Mouse (Mus musculus): Measurements from ENCODE around the gene Rph3al. TPM values are rescaled to one million over a fixed set of nuclear protein-coding genes. Genes with fewer than 3 reads are reported as not detected.

Rph3al gene
- polyA plus RNA-seq, 1 experiment from 2014 or later, result 10.5 TPM

DNA sequence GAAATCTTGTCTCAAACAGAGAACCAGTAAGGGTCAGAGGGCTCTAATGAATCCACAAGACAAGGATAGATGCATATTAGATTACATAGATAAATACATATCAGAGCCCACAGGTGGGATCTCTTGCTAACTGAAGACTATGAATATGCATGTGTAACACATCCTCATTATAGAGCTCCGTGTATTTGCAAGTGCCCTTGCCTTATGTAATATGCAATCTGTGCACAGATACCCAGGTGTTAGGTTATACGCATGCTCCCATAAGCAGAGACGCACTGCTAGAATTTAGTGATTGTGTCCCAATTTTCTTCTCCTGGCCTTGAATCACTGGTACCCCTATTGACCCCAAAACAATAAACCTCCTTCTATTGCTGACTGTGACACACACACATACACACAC is 34.0 kb upstream of the Rph3al start:
- no peak for ATAC-seq (ENCODE audit: insufficient read depth, low FRiP score)
- Histone ChIP-seq H3K9me3 (replicated peaks; ENCODE audit: control insufficient read depth, low read length) (no peaks in the 10 kb centered on the region), H3K27me3 (ENCODE audit: control insufficient read depth, insufficient read depth, low read length) (no peaks in the 10 kb centered on the region), H3K9ac (ENCODE audit: low read length) (no peak overlapping the region), H3K4me3 (replicated peaks; ENCODE audit: low read length) (no peak overlapping the region), H3K36me3 (ENCODE audit: control insufficient read depth, insufficient read depth, low read length) (no peaks in the 10 kb centered on the region), H3K4me1 (ENCODE audit: control insufficient read depth, insufficient read depth, low read length) (no peaks in the 10 kb centered on the region), H3K4me2 (ENCODE audit: low read depth, low read length) (no peak overlapping the region), H3K27ac (ENCODE audit: low read length) (no peak overlapping the region)
- 82% methylated on average over 3 of the region's 3 CpGs for WGBS

DNA sequence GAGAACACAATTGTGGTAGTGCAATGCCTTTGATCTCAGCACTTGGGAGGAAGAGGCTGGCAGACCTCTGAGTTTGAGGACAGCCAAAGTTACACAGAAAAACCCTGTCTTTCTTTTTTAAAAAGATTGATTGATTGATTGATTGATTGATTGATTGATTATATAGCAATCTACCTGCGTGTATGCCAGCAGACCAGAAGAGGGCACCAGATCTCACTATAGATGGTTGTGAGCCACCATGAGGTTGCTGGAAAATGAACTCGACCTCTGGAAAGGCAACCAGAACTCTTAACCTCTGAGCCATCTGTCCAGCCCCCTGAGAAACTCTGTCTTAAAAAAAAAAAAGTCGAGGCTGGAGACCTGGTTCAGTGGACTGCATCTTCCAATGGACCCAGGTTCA is 32.4 kb upstream of the Rph3al start:
- Histone ChIP-seq H3K4me1 (ENCODE audit: control insufficient read depth, insufficient read depth, low read length) (peaks cover 4% of the 10 kb centered on the region; the same call in 1 of the 2 replicates), H3K27ac (ENCODE audit: low read length) (no peak overlapping the region), H3K4me2 (ENCODE audit: low read depth, low read length) (no peak overlapping the region), H3K9ac (ENCODE audit: low read length) (no peak overlapping the region), H3K9me3 (replicated peaks; ENCODE audit: control insufficient read depth, low read length) (no peaks in the 10 kb centered on the region), H3K36me3 (ENCODE audit: control insufficient read depth, insufficient read depth, low read length) (no peaks in the 10 kb centered on the region), H3K4me3 (replicated peaks; ENCODE audit: low read length) (no peak overlapping the region), H3K27me3 (ENCODE audit: control insufficient read depth, insufficient read depth, low read length) (no peaks in the 10 kb centered on the region)
- 23% methylated on average over 3 of the region's 3 CpGs for WGBS
- no peak for ATAC-seq (ENCODE audit: insufficient read depth, low FRiP score)

DNA sequence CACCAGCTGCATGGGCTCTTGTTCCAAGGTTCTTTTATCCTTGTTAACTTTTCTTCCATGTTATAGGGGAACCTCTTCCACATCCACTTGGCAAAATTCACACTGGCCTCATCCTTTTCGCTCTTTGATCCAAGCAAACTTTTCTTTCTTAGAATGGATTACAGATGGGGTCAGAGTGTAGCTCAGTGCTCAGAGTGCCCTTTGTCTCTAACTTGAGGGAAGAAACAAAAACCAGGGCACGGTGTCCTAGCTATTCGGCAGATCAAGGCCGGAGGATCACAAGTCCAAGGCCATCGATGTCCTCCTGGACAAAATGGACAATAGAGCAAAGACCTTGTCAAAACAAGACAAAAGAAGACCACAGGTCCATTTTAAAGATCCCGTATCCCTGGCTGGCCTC is 30.5 kb upstream of the Rph3al start:
- no peak for ATAC-seq (ENCODE audit: insufficient read depth, low FRiP score)
- H3K9ac ChIP-seq (ENCODE audit: low read length), result no peak overlapping the region
- H3K4me2 ChIP-seq (ENCODE audit: low read depth, low read length), result no peak overlapping the region
- no peak overlapping the region for H3K27ac ChIP-seq (ENCODE audit: low read length)
- no peaks in the 10 kb centered on the region for H3K27me3 ChIP-seq (ENCODE audit: control insufficient read depth, insufficient read depth, low read length)
- no peaks in the 10 kb centered on the region for H3K9me3 ChIP-seq (replicated peaks; ENCODE audit: control insufficient read depth, low read length)
- H3K36me3 ChIP-seq (ENCODE audit: control insufficient read depth, insufficient read depth, low read length), result no peaks in the 10 kb centered on the region
- H3K4me3 ChIP-seq (replicated peaks; ENCODE audit: low read length), result no peak overlapping the region
- WGBS, result 91% methylated on average over 6 of the region's 6 CpGs
- peaks cover 13% of the 10 kb centered on the region; the same call in 1 of the 2 replicates for H3K4me1 ChIP-seq (ENCODE audit: control insufficient read depth, insufficient read depth, low read length)

DNA sequence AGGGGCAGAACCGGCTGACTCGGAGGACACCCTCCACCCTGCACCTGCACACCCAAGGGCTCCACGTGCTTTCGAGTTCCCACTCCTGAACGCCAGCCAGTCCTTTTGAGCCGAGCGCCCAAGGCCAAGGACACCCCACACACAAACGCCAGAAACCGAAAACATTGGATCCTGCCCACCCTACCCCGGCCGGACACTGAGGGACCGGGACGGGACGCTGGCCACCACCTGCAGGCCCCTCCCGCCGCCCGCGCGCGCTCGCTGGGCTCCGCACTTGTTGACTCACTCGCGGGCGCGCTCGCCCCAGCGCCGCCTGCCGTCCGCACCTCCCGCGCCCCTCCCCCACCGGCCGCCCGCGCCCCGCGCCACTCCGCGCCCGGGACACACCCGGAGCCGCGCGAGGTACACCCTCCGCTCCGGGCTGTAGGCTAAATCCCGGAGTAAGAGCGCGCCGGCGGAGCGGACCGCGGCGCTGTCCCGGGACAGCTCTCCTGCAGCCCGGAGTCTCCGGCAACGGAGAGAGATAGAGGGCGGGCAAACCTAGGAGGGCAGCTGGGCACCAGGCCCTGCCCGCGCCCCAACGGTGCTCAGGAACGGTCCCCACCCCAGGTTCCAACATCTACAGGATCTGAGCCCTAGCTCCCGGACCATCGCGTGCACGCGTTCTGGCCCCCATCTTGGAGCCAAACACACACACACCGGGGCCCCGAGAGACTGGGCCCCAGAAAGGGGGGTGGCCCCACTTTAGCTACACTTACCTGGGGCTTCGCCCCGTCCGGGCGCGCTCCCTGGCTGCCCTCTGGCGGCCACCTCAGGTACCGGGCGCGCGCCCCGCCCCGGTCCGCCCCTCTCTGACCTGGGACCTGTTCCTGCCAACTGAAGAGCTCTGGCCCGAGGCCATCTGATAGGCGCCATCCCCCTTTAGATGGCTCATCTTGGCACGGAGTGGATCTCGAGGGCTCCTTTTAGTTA is 28.5 kb upstream of the Rph3al start:
- Histone ChIP-seq H3K9ac (ENCODE audit: low read length) (peak overlapping the region; percentile 79), H3K27me3 (ENCODE audit: control insufficient read depth, insufficient read depth, low read length) (no peaks in the 10 kb centered on the region), H3K4me3 (replicated peaks; ENCODE audit: low read length) (peak overlapping the region; percentile 65), H3K4me2 (ENCODE audit: low read depth, low read length) (peak overlapping the region; percentile 93), H3K4me1 (ENCODE audit: control insufficient read depth, insufficient read depth, low read length) (peaks cover 13% of the 10 kb centered on the region; the same call in 1 of the 2 replicates), H3K27ac (ENCODE audit: low read length) (peak overlapping the region; percentile 71), H3K9me3 (replicated peaks; ENCODE audit: control insufficient read depth, low read length) (no peaks in the 10 kb centered on the region), H3K36me3 (ENCODE audit: control insufficient read depth, insufficient read depth, low read length) (no peaks in the 10 kb centered on the region)
- ATAC-seq (ENCODE audit: insufficient read depth, low FRiP score), result peak; percentile 89
- under 1% methylated on average over 80 of the region's 90 CpGs for WGBS

DNA sequence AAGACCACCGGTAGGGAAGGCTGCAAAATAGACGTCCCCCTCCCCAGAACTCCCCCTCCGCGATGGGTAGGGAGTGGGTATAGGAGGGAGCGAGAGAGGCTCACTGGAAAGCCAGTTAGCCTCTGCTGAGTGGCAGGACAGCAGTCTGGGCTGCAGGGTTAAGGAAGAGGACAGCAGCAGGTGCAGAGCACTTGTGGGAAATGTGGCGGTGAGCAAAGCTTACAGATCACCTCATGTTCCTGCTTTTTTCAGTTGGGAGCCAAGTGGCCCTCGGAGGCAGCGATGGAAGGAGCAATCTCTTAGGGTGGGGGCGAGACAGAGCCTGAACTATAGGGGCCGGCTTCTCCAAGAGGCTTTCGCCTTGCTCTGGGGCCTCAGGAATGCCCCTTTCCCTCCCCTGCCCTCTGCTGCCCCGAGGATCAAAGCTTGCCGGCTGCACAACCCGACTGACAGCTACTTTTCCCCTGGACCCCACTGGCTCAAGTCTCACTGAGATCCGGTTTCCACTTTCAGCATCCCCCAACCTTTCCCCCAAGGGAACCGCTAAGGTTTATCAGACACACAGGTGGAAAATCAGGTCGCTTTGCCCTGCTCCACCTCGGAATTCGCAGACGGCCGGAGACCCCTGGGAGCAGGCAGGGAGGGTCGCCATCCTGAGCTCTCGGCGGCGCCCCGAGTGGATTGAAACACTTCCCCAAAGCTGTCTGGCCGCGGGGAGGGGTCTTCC is 27.6 kb upstream of the Rph3al start:
- 14% methylated on average over 28 of the region's 28 CpGs for WGBS
- peak overlapping the region; percentile 65 for H3K4me3 ChIP-seq (replicated peaks; ENCODE audit: low read length)
- ATAC-seq (ENCODE audit: insufficient read depth, low FRiP score), result no peak
- H3K9me3 ChIP-seq (replicated peaks; ENCODE audit: control insufficient read depth, low read length), result no peaks in the 10 kb centered on the region
- H3K4me2 ChIP-seq (ENCODE audit: low read depth, low read length), result peak overlapping the region; percentile 93
- H3K36me3 ChIP-seq (ENCODE audit: control insufficient read depth, insufficient read depth, low read length), result no peaks in the 10 kb centered on the region
- H3K27me3 ChIP-seq (ENCODE audit: control insufficient read depth, insufficient read depth, low read length), result no peaks in the 10 kb centered on the region
- H3K27ac ChIP-seq (ENCODE audit: low read length), result peak overlapping the region; percentile 71; the same call in 1 of the 2 replicates
- peaks cover 13% of the 10 kb centered on the region; the same call in 1 of the 2 replicates for H3K4me1 ChIP-seq (ENCODE audit: control insufficient read depth, insufficient read depth, low read length)
- H3K9ac ChIP-seq (ENCODE audit: low read length), result peak overlapping the region; percentile 79

DNA sequence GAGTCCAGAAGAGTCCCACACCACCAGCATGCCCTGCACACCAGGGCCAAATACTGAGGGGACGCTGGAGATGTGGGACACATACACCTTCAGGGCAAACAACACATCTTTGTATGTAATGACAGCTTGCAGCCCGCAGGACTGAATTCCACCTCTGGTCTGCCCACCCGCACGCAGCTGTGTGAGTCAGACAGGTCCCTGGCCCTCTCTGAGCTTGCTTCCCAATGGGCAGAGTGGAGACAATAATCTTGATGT is 26.2 kb upstream of the Rph3al start:
- H3K9ac ChIP-seq (ENCODE audit: low read length), result no peak overlapping the region
- no peaks in the 10 kb centered on the region for H3K27me3 ChIP-seq (ENCODE audit: control insufficient read depth, insufficient read depth, low read length)
- no peak for ATAC-seq (ENCODE audit: insufficient read depth, low FRiP score)
- no peak overlapping the region for H3K27ac ChIP-seq (ENCODE audit: low read length)
- no peak overlapping the region for H3K4me2 ChIP-seq (ENCODE audit: low read depth, low read length)
- H3K4me3 ChIP-seq (replicated peaks; ENCODE audit: low read length), result no peak overlapping the region
- H3K36me3 ChIP-seq (ENCODE audit: control insufficient read depth, insufficient read depth, low read length), result no peaks in the 10 kb centered on the region
- H3K4me1 ChIP-seq (ENCODE audit: control insufficient read depth, insufficient read depth, low read length), result peaks cover 13% of the 10 kb centered on the region; the same call in 1 of the 2 replicates
- 46% methylated on average over 4 of the region's 4 CpGs for WGBS
- H3K9me3 ChIP-seq (replicated peaks; ENCODE audit: control insufficient read depth, low read length), result no peaks in the 10 kb centered on the region

DNA sequence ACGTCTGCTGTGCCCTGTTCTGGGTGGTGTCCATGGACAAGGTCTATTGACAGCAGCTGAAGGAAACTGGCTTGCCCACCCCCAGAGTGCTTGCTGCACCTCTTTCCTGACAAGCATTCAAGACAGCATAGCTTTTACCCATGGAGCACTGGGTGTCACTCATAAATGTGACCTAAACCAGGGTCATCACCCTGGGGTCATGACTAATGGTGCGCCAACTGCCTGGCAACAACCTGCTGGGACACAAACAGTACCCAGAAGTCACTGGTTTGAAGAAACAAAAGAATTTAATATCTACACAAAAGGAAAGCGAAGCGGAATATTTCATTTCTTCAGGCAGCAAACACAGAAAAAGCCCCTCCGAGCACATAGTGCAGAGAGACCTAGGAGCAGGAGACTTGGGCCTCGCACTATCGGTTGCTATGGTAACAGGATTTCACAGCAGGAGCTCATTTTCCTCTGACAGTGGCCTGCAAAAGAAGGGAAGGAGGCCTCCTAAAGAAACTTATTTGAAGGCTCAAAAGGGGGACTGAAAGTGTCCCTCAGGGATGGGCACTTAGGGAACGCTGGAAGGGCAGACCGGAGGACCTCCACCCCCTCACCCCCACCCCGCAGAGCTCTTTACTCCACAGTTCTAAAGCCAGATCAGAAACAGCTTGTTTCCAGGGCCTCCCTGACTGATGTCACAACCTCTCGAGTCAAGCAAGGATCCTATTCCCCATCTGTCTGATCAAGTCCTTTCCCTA is 25.7 kb upstream of the Rph3al start:
- 34% methylated on average over 11 of the region's 11 CpGs for WGBS
- H3K36me3 ChIP-seq (ENCODE audit: control insufficient read depth, insufficient read depth, low read length), result no peaks in the 10 kb centered on the region
- H3K9ac ChIP-seq (ENCODE audit: low read length), result no peak overlapping the region
- H3K4me2 ChIP-seq (ENCODE audit: low read depth, low read length), result no peak overlapping the region
- no peak overlapping the region for H3K4me3 ChIP-seq (replicated peaks; ENCODE audit: low read length)
- no peaks in the 10 kb centered on the region for H3K9me3 ChIP-seq (replicated peaks; ENCODE audit: control insufficient read depth, low read length)
- H3K27ac ChIP-seq (ENCODE audit: low read length), result no peak overlapping the region
- peaks cover 13% of the 10 kb centered on the region; the same call in 1 of the 2 replicates for H3K4me1 ChIP-seq (ENCODE audit: control insufficient read depth, insufficient read depth, low read length)
- H3K27me3 ChIP-seq (ENCODE audit: control insufficient read depth, insufficient read depth, low read length), result no peaks in the 10 kb centered on the region
- ATAC-seq (ENCODE audit: insufficient read depth, low FRiP score), result no peak

DNA sequence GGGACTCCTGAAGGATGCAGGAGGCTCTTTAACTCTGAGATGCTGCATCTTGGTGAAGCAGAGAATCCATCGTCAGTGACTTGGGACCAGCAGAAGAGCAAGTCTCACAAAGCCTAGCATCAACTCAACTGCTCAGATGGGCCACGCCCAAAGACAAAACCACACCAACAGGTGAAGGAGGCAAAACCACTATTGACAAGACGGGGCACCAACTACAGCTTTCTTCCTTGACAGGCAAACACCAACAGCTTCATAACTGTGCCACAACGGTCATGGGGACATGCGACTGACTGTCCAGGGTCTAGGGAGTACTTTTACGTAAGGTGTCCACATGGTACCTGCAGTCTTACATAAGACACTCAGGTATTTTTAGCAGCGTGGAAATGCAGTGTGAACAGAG is 23.6 kb upstream of the Rph3al start:
- Histone ChIP-seq H3K27me3 (ENCODE audit: control insufficient read depth, insufficient read depth, low read length) (no peaks in the 10 kb centered on the region), H3K9me3 (replicated peaks; ENCODE audit: control insufficient read depth, low read length) (no peaks in the 10 kb centered on the region), H3K4me1 (ENCODE audit: control insufficient read depth, insufficient read depth, low read length) (peaks cover 13% of the 10 kb centered on the region; the same call in 1 of the 2 replicates), H3K4me2 (ENCODE audit: low read depth, low read length) (no peak overlapping the region), H3K27ac (ENCODE audit: low read length) (no peak overlapping the region), H3K36me3 (ENCODE audit: control insufficient read depth, insufficient read depth, low read length) (no peaks in the 10 kb centered on the region), H3K9ac (ENCODE audit: low read length) (no peak overlapping the region), H3K4me3 (replicated peaks; ENCODE audit: low read length) (no peak overlapping the region)
- WGBS, result 86% methylated on average over 7 of the region's 7 CpGs
- ATAC-seq (ENCODE audit: insufficient read depth, low FRiP score), result no peak
